Comparison of ENCODE assay signal across 9 mouse cellular contexts in genomic region chr10:119055199-119055785, GRCm38 (mm10).
DNase-seq lines count a peak whose midpoint lies in the region; ATAC-seq and TF ChIP-seq lines count a peak whose summit lies in the region.
"Had no signal": no experiment of that assay in that cellular context is flagged by ENCODE, and none has a peak within 500 bp of the region (broad histone marks: within the 10 kb centered on the region; RNA-seq: fewer than 3 reads in every experiment).

No protein-coding gene starts in this region.

- H3K4me2 ChIP-seq in hindbrain, embryonic 15.5 days = no peak overlapping the region
- H3K4me2 ChIP-seq in hindbrain, embryonic 12.5 days (replicated peaks) = no peak overlapping the region
- H3K4me2 ChIP-seq in hindbrain, postnatal 0 days (ENCODE audit: low read depth, low read length) = peak overlapping the region; percentile 38
- H3K4me2 ChIP-seq in limb, embryonic 12.5 days = peak overlapping the region; percentile 15; the same call in 1 of the 2 replicates

- no peak overlapping the region; the same call in 1 of the 2 replicates for H3K27ac ChIP-seq in hindbrain, embryonic 15.5 days (replicated peaks)
- no peak overlapping the region for H3K27ac ChIP-seq in hindbrain, embryonic 12.5 days
- H3K27ac ChIP-seq in hindbrain, postnatal 0 days = no peak overlapping the region
- peak overlapping the region; percentile 74 for H3K27ac ChIP-seq in limb, embryonic 12.5 days

- no peaks in the 10 kb centered on the region for H3K27me3 ChIP-seq in hindbrain, embryonic 15.5 days
- H3K27me3 ChIP-seq in hindbrain, embryonic 12.5 days = no peaks in the 10 kb centered on the region
- 0 out of 2 replicates have a peak, but pooled peaks cover 3% of the 10 kb centered on the region for H3K27me3 ChIP-seq in hindbrain, postnatal 0 days (ENCODE audit: insufficient read depth, low read length)
- H3K27me3 ChIP-seq in limb, embryonic 12.5 days = no peaks in the 10 kb centered on the region

- peaks cover 18% of the 10 kb centered on the region; the same call in 1 of the 2 replicates for H3K4me1 ChIP-seq in hindbrain, embryonic 15.5 days (replicated peaks)
- peaks cover 3% of the 10 kb centered on the region; the same call in 1 of the 2 replicates for H3K4me1 ChIP-seq in hindbrain, embryonic 12.5 days
- no peaks in the 10 kb centered on the region for H3K4me1 ChIP-seq in hindbrain, postnatal 0 days (ENCODE audit: insufficient read depth, low read length)
- peaks cover 29% of the 10 kb centered on the region for H3K4me1 ChIP-seq in limb, embryonic 12.5 days (replicated peaks)

- ATAC-seq in hindbrain, embryonic 15.5 days (ENCODE audit: low FRiP score, low read depth) = peak; percentile 66; the same call in 1 of the 2 replicates
- ATAC-seq in hindbrain, embryonic 12.5 days (ENCODE audit: low FRiP score) = no peak
- ATAC-seq in hindbrain, postnatal 0 days = peak; percentile 43; the same call in 1 of the 2 replicates
- ATAC-seq in limb, embryonic 12.5 days (ENCODE audit: insufficient number of reproducible peaks, insufficient read depth, low FRiP score, low TSS enrichment, low read depth) = 0 out of 2 replicates have a peak, but pooled peaks have one; percentile 50

- no peak for TF ChIP-seq CTCF in hindbrain, postnatal 0 days (IDR thresholded peaks at IDR 0.05; ENCODE audit: low read depth)

- no peaks in the 10 kb centered on the region for H3K9me3 ChIP-seq in hindbrain, embryonic 15.5 days
- H3K9me3 ChIP-seq in hindbrain, embryonic 12.5 days (replicated peaks) = no peaks in the 10 kb centered on the region
- no peaks in the 10 kb centered on the region for H3K9me3 ChIP-seq in hindbrain, postnatal 0 days (ENCODE audit: low read length)
- no peaks in the 10 kb centered on the region for H3K9me3 ChIP-seq in limb, embryonic 12.5 days
- H3K9me3 ChIP-seq: G1E had no signal

- H3K4me3 ChIP-seq in hindbrain, embryonic 15.5 days = no peak overlapping the region
- H3K4me3 ChIP-seq in hindbrain, embryonic 12.5 days = no peak overlapping the region
- no peak overlapping the region for H3K4me3 ChIP-seq in hindbrain, postnatal 0 days (ENCODE audit: low read length)
- no peak overlapping the region for H3K4me3 ChIP-seq in limb, embryonic 12.5 days (replicated peaks)

- 48% methylated on average over 13 of the region's 13 CpGs for WGBS in hindbrain, embryonic 15.5 days
- WGBS in hindbrain, embryonic 12.5 days = 57% methylated on average over 13 of the region's 13 CpGs
- 27% methylated on average over 13 of the region's 13 CpGs for WGBS in hindbrain, postnatal 0 days
- WGBS in limb, embryonic 12.5 days = 41% methylated on average over 13 of the region's 13 CpGs

- no peaks in the 10 kb centered on the region for H3K36me3 ChIP-seq in hindbrain, embryonic 15.5 days
- no peaks in the 10 kb centered on the region for H3K36me3 ChIP-seq in hindbrain, embryonic 12.5 days
- H3K36me3 ChIP-seq in hindbrain, postnatal 0 days (ENCODE audit: insufficient read depth, low read length) = no peaks in the 10 kb centered on the region
- no peaks in the 10 kb centered on the region for H3K36me3 ChIP-seq in limb, embryonic 12.5 days
- H3K36me3 ChIP-seq: G1E had no signal

- H3K9ac ChIP-seq in hindbrain, embryonic 15.5 days = no peak overlapping the region
- no peak overlapping the region for H3K9ac ChIP-seq in hindbrain, embryonic 12.5 days
- no peak overlapping the region for H3K9ac ChIP-seq in hindbrain, postnatal 0 days (replicated peaks; ENCODE audit: low read length)
- H3K9ac ChIP-seq in limb, embryonic 12.5 days (replicated peaks) = no peak overlapping the region

- DNase-seq in adrenal gland, postnatal 10 days = peak; percentile 88
- DNase-seq in fibroblast of lung, adult 2 months (ENCODE audit: low read depth) = peak; percentile 86
- DNase-seq in hindbrain, postnatal 0 days (ENCODE audit: low spot score) = peak; percentile 89
- peak; percentile 91 to 92 for DNase-seq in right cerebral cortex, postnatal 10 days (ENCODE audit: low spot score in 2 of 2)
- DNase-seq in thymus, postnatal 25 days = no peak

Comparison
In these comparisons a context has a peak if more than half of its experiments do, and no peak if none do; other contexts are left out.
1. H3K4me2 ChIP-seq: peak in hindbrain, postnatal 0 days (single experiment) and limb, embryonic 12.5 days (single experiment); none in hindbrain, embryonic 15.5 days (single experiment) and hindbrain, embryonic 12.5 days (single experiment).